Mouse (Mus musculus) gastrocnemius, postnatal 14 days (tissue): ENCODE data around the gene Krtap8-1. TPM values are rescaled to one million over a fixed set of nuclear protein-coding genes. Genes with fewer than 3 reads are reported as not detected.

Source experiments
- total RNA-seq, 2 experiments: library from RNA; stranded (reverse); gene quantifications; 2 replicates each; pipeline ENCODE4 v1.2.3; 2021

The Krtap8-1 gene
- total RNA-seq, 2 experiments from 2014 or later, result not detected

Other genes starting within 250 kb of the Krtap8-1 start
- not detected for gene Krtap21-1, start 84.1 kb downstream of the Krtap8-1 start, total RNA-seq
- not detected for gene Krtap6-2, start 67.8 kb downstream of the Krtap8-1 start, total RNA-seq
- not detected for gene Krtap7-1, start 20.4 kb upstream of the Krtap8-1 start, total RNA-seq
- not detected for gene Krtap11-1, start 83.2 kb upstream of the Krtap8-1 start, total RNA-seq